Mouse (Mus musculus): ENCODE measurements around the gene Sept11. TPM values are rescaled to one million over a fixed set of nuclear protein-coding genes. Genes with fewer than 3 reads are reported as not detected.

The Sept11 gene
- polyA plus RNA-seq, 1 experiment from 2014 or later = 155 TPM

DNA sequence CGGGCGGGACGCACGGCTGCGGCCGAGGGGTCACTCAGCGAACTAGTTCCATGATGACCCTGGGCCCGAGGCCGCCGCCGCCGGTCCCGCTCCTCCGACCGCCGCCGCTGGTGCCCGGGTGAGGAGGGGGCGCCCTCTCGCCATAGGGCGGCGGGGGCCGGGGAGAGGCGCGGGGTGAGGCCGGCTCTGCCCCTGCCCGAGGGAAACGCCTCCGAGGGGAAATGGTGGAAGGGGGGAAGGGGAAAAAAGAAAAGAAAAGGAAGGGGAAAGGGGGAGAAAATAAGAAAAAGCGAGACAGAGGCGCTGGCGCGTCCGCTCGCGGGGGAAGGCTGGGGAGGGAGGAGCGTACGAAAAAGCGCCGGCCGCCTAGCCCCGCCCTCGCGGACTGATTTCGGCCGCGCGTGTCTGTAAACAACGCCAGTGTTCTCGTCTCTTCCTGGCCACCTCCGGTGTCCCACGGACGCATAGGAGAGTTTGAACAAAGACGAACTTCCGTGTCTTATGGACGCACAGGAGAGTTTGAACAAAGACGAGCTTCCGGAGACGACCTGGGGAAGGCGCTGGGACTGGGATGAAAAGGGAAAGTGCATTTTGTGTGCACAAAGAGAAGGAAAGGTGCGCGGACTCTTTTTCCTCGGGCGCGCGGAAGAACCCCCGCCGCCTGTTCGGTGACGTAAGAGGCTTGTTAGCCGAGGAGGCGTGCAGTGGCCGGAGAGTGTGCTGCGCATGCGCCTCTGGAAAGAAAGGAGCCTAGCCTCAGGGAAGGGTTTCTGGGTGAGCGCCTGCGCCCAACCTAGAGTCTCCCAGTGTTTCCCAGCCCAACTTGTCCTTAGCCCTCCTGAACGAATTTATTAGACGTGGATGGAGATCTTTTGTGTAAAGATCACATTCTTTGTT is 113.1 kb downstream of the Sept11 start, which contains the start of the genes Ccni and 2010109A12Rik:
Gene Ccni, minus strand, starts transcription at position 387 of the 897 bp plus-strand sequence.
Gene 2010109A12Rik, plus strand, starts transcription at position 410 of the 897 bp plus-strand sequence.
- DNase-seq (ENCODE audit: low spot score) (peak; percentile 95), ATAC-seq (ENCODE audit: low FRiP score) (peak; percentile 96)
- Histone ChIP-seq H3K4me1 (replicated peaks; ENCODE audit: control insufficient read depth, insufficient read depth, low read length) (peaks cover 17% of the 10 kb centered on the region), H3K4me2 (replicated peaks) (peak within 1 kb of the TSS; percentile 90), H3K4me3 (replicated peaks; ENCODE audit: low read length) (peak within 1 kb of the TSS; percentile 95), H3K36me3 (replicated peaks; ENCODE audit: control insufficient read depth, insufficient read depth) (peaks cover 8% of the 10 kb centered on the region; the same call in 1 of the 2 replicates), H3K9me3 (ENCODE audit: control insufficient read depth, low read length) (no peaks in the 10 kb centered on the region), H3K9ac (peak within 1 kb of the TSS; percentile 95), H3K27me3 (ENCODE audit: control insufficient read depth, insufficient read depth, low read length) (no peaks in the 10 kb centered on the region), H3K27ac (peak within 1 kb of the TSS; percentile 86)
- under 1% methylated on average over 79 of the region's 79 CpGs for WGBS

- Histone ChIP-seq H3K4me1 (replicated peaks; ENCODE audit: control insufficient read depth, insufficient read depth, low read length) (peaks cover 17% of the 10 kb centered on the region), H3K4me2 (replicated peaks) (peak overlapping the region; percentile 90), H3K9me3 (ENCODE audit: control insufficient read depth, low read length) (no peaks in the 10 kb centered on the region), H3K36me3 (replicated peaks; ENCODE audit: control insufficient read depth, insufficient read depth) (peaks cover 3% of the 10 kb centered on the region; the same call in 1 of the 2 replicates), H3K27me3 (ENCODE audit: control insufficient read depth, insufficient read depth, low read length) (no peaks in the 10 kb centered on the region), H3K27ac (peak overlapping the region; percentile 86), H3K4me3 (replicated peaks; ENCODE audit: low read length) (peak overlapping the region; percentile 95), H3K9ac (peak overlapping the region; percentile 95; the same call in 1 of the 2 replicates)
- 10% methylated on average over 6 of the region's 6 CpGs for WGBS
- DNase-seq (ENCODE audit: low spot score) = peak; percentile 57
- ATAC-seq (ENCODE audit: low FRiP score) = peak; percentile 9
Measured at GRCm38 (mm10) chr5:93207006-93207348, 113.7 kb downstream of the Sept11 start.

- peak overlapping the region; percentile 86 for H3K27ac ChIP-seq
- peak overlapping the region; percentile 95; the same call in 1 of the 2 replicates for H3K9ac ChIP-seq
- 74% methylated on average over 1 of the region's 1 CpGs for WGBS
- ATAC-seq (ENCODE audit: low FRiP score) (no peak), DNase-seq (ENCODE audit: low spot score) (no peak)
- peak overlapping the region; percentile 90; the same call in 1 of the 2 replicates for H3K4me2 ChIP-seq (replicated peaks)
- H3K36me3 ChIP-seq (replicated peaks; ENCODE audit: control insufficient read depth, insufficient read depth) = no peaks in the 10 kb centered on the region
- no peaks in the 10 kb centered on the region for H3K9me3 ChIP-seq (ENCODE audit: control insufficient read depth, low read length)
- no peaks in the 10 kb centered on the region for H3K27me3 ChIP-seq (ENCODE audit: control insufficient read depth, insufficient read depth, low read length)
- peaks cover 17% of the 10 kb centered on the region for H3K4me1 ChIP-seq (replicated peaks; ENCODE audit: control insufficient read depth, insufficient read depth, low read length)
- H3K4me3 ChIP-seq (replicated peaks; ENCODE audit: low read length) = no peak overlapping the region
Measured at GRCm38 (mm10) chr5:93207555-93207954, 114.3 kb downstream of the Sept11 start.

DNA sequence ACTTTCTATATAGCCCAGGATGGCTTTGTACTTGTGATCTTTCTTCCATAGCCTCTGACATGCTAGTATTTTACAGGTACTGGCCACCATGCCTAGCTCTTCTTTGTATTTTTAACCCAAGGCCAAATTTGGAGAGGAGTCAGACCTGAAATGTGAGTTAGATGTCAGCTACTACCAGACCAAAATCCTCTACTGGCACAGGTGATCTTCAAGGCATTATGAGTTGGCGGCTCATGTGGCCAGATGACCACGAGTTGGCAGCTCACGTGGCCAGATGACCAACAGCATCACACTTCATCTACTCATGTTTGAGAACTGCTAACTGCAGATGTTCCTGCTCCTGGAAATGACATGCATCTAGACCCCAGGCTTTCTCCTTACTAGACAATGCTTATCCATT is 125.1 kb downstream of the Sept11 start:
- H3K27me3 ChIP-seq (ENCODE audit: control insufficient read depth, insufficient read depth, low read length) = no peaks in the 10 kb centered on the region
- WGBS = 91% methylated on average over 3 of the region's 3 CpGs
- no peak overlapping the region for H3K27ac ChIP-seq
- no peaks in the 10 kb centered on the region for H3K36me3 ChIP-seq (replicated peaks; ENCODE audit: control insufficient read depth, insufficient read depth)
- H3K4me3 ChIP-seq (replicated peaks; ENCODE audit: low read length) = no peak overlapping the region
- no peaks in the 10 kb centered on the region for H3K4me1 ChIP-seq (replicated peaks; ENCODE audit: control insufficient read depth, insufficient read depth, low read length)
- no peak overlapping the region for H3K4me2 ChIP-seq (replicated peaks)
- DNase-seq (ENCODE audit: low spot score) = no peak
- 0 out of 2 replicates have a peak, but pooled peaks cover 5% of the 10 kb centered on the region for H3K9me3 ChIP-seq (ENCODE audit: control insufficient read depth, low read length)
- H3K9ac ChIP-seq = no peak overlapping the region
- ATAC-seq (ENCODE audit: low FRiP score) = no peak

- ATAC-seq (ENCODE audit: low FRiP score) = no peak
- Histone ChIP-seq H3K27ac (no peak overlapping the region), H3K4me1 (replicated peaks; ENCODE audit: control insufficient read depth, insufficient read depth, low read length) (no peaks in the 10 kb centered on the region), H3K27me3 (ENCODE audit: control insufficient read depth, insufficient read depth, low read length) (no peaks in the 10 kb centered on the region), H3K4me3 (replicated peaks; ENCODE audit: low read length) (no peak overlapping the region), H3K9ac (no peak overlapping the region), H3K9me3 (ENCODE audit: control insufficient read depth, low read length) (0 out of 2 replicates have a peak, but pooled peaks cover 3% of the 10 kb centered on the region), H3K36me3 (replicated peaks; ENCODE audit: control insufficient read depth, insufficient read depth) (no peaks in the 10 kb centered on the region), H3K4me2 (replicated peaks) (no peak overlapping the region)
- WGBS = 76% methylated on average over 3 of the region's 3 CpGs
- DNase-seq (ENCODE audit: low spot score) = no peak
Measured at GRCm38 (mm10) chr5:93221661-93222060, 128.4 kb downstream of the Sept11 start.

DNA sequence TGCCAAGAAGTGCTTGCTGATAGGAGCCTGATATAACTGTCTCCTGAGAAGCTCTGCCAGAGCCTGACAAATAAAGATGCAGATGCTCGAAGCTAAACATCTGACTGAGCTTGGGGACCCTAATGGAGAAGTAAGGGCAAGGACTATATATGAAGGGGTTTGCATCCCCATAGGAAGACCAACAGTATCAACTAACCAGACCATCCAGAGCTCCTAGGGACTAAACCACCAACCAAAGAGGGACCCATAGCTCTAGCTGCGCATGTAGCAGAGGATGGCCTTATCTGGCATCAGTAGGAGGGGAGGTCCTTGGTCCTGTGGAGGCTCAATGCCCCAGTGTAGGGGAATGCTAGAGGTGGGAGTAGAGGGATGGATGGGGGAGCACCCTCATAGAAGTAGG is 131.3 kb downstream of the Sept11 start:
- ATAC-seq (ENCODE audit: low FRiP score) = no peak

More for the DNA sequence above, 131.3 kb downstream of the Sept11 start:
- WGBS = 87% methylated on average over 2 of the region's 2 CpGs
- no peaks in the 10 kb centered on the region for H3K9me3 ChIP-seq (ENCODE audit: control insufficient read depth, low read length)
- DNase-seq (ENCODE audit: low spot score) = no peak
- H3K27me3 ChIP-seq (ENCODE audit: control insufficient read depth, insufficient read depth, low read length) = no peaks in the 10 kb centered on the region
- H3K4me1 ChIP-seq (replicated peaks; ENCODE audit: control insufficient read depth, insufficient read depth, low read length) = no peaks in the 10 kb centered on the region
- H3K27ac ChIP-seq = no peak overlapping the region
- no peak overlapping the region for H3K4me2 ChIP-seq (replicated peaks)
- H3K4me3 ChIP-seq (replicated peaks; ENCODE audit: low read length) = no peak overlapping the region
- H3K36me3 ChIP-seq (replicated peaks; ENCODE audit: control insufficient read depth, insufficient read depth) = no peaks in the 10 kb centered on the region
- no peak overlapping the region for H3K9ac ChIP-seq

Other genes with a start within 250 kb of the Sept11 start
- not detected in 2 replicates for gene Sowahb, start 48.4 kb upstream of the Sept11 start, polyA plus RNA-seq (2014; fragmentation: Nextera tagmentation; extraction: Ambion mirVana)
- gene Ccni, start 113.1 kb downstream of the Sept11 start, polyA plus RNA-seq (2014; fragmentation: Nextera tagmentation; extraction: Ambion mirVana) = 173 and 186 TPM in 2 replicates
- 0.94 and 1.2 TPM in 2 replicates for gene 2010109A12Rik, start 113.1 kb downstream of the Sept11 start, polyA plus RNA-seq (2014; fragmentation: Nextera tagmentation; extraction: Ambion mirVana)
- gene Ccng2, start 173.8 kb downstream of the Sept11 start, polyA plus RNA-seq (2014; fragmentation: Nextera tagmentation; extraction: Ambion mirVana) = 78.3 and 82.0 TPM in 2 replicates